Mouse (Mus musculus) forebrain, embryonic 12.5 days (tissue): Measurements from ENCODE around the gene Cybb. TPM values are rescaled to one million over a fixed set of nuclear protein-coding genes. Genes with fewer than 3 reads are reported as not detected.

Experiments used
- ATAC-seq: fragments of 200-750 bp; cut with Nextera tagmentation; 2 replicates; pipeline ENCODE4 v1.8.0; 2017; ENCODE audit warnings: moderate TSS enrichment; ENCODE audit not compliant: low FRiP score
- H3K27ac ChIP-seq: fragments of 300-500 bp; sonication (generic); 2 replicates; pipeline ENCODE4 v1.5.1; 2016; ENCODE audit warnings: mild to moderate bottlenecking
- H3K27me3 ChIP-seq: fragments of 300-500 bp; sonication (generic); 2 replicates; pipeline ENCODE4 v1.6.1; 2016; ENCODE audit warnings: mild to moderate bottlenecking
- H3K36me3 ChIP-seq: fragments of 300-500 bp; sonication (generic); replicated peaks from 2 replicates; pipeline ENCODE4 v1.6.1; 2016; ENCODE audit warnings: mild to moderate bottlenecking
- H3K4me1 ChIP-seq: fragments of 300-500 bp; sonication (generic); 2 replicates; pipeline ENCODE4 v1.6.1; 2016
- H3K4me2 ChIP-seq: fragments of 300-500 bp; sonication (generic); 2 replicates; pipeline ENCODE4 v1.6.1; 2016; ENCODE audit warnings: mild to moderate bottlenecking, moderate library complexity
- H3K4me3 ChIP-seq: fragments of 300-500 bp; sonication (generic); replicated peaks from 2 replicates; pipeline ENCODE4 v1.5.1; 2016; ENCODE audit warnings: mild to moderate bottlenecking
- H3K9ac ChIP-seq: fragments of 300-500 bp; sonication (generic); 2 replicates; pipeline ENCODE4 v1.6.1; 2016; ENCODE audit warnings: mild to moderate bottlenecking
- H3K9me3 ChIP-seq: fragments of 300-500 bp; sonication (generic); 2 replicates; pipeline ENCODE4 v1.6.1; 2016
- WGBS: fragments of 180-500 bp; shearing (Covaris S2); methylation state at CpG from one replicate; pipeline ENCODE4 v1.1.7; 2016; 5-methylcytosine and 5-hydroxymethylcytosine counted together
- polyA plus RNA-seq: library from polyadenylated mRNA; unstranded; fragments of >200 nt; fragmentation: Nextera tagmentation; extraction: Ambion mirVana; gene quantifications from 2 replicates; pipeline ENCODE4 v1.2.1, GENCODE M21; 2016

Cybb gene
- polyA plus RNA-seq, 1 experiment from 2014 or later = 0.42 TPM

GRCm38 (mm10) chrX:9460387-9460930, 27.1 kb downstream of the Cybb start:
- Histone ChIP-seq H3K9me3 (no peaks in the 10 kb centered on the region), H3K27me3 (no peaks in the 10 kb centered on the region), H3K9ac (no peak overlapping the region), H3K27ac (no peak overlapping the region), H3K4me1 (no peaks in the 10 kb centered on the region), H3K36me3 (no peaks in the 10 kb centered on the region), H3K4me3 (no peak overlapping the region), H3K4me2 (no peak overlapping the region)
- ATAC-seq = no peak
- WGBS = 83% methylated on average over 4 of the region's 4 CpGs

GRCm38 (mm10) chrX:9452375-9452774, 35.2 kb downstream of the Cybb start:
- H3K4me2 ChIP-seq = no peak overlapping the region
- H3K4me3 ChIP-seq = no peak overlapping the region
- H3K9me3 ChIP-seq = no peaks in the 10 kb centered on the region
- H3K9ac ChIP-seq = no peak overlapping the region
- no peaks in the 10 kb centered on the region for H3K36me3 ChIP-seq
- no peaks in the 10 kb centered on the region for H3K27me3 ChIP-seq
- 95% methylated on average over 5 of the region's 5 CpGs for WGBS
- ATAC-seq = no peak
- no peaks in the 10 kb centered on the region for H3K4me1 ChIP-seq
- H3K27ac ChIP-seq = no peak overlapping the region

GRCm38 (mm10) chrX:9447284-9447683, 40.3 kb downstream of the Cybb start:
- no peak for ATAC-seq
- Histone ChIP-seq H3K9ac (no peak overlapping the region), H3K4me1 (no peaks in the 10 kb centered on the region), H3K27me3 (no peaks in the 10 kb centered on the region), H3K4me2 (no peak overlapping the region), H3K27ac (no peak overlapping the region), H3K36me3 (no peaks in the 10 kb centered on the region), H3K4me3 (no peak overlapping the region), H3K9me3 (no peaks in the 10 kb centered on the region)

GRCm38 (mm10) chrX:9441102-9441501, 46.5 kb downstream of the Cybb start:
- no peaks in the 10 kb centered on the region for H3K36me3 ChIP-seq
- WGBS = 63% methylated on average over 4 of the region's 4 CpGs
- no peak for ATAC-seq
- no peaks in the 10 kb centered on the region for H3K9me3 ChIP-seq
- H3K4me3 ChIP-seq = no peak overlapping the region
- no peak overlapping the region for H3K4me2 ChIP-seq
- H3K9ac ChIP-seq = no peak overlapping the region
- H3K27me3 ChIP-seq = no peaks in the 10 kb centered on the region
- no peaks in the 10 kb centered on the region for H3K4me1 ChIP-seq
- H3K27ac ChIP-seq = no peak overlapping the region

- Histone ChIP-seq H3K9ac (no peak overlapping the region), H3K27me3 (no peaks in the 10 kb centered on the region), H3K9me3 (no peaks in the 10 kb centered on the region), H3K4me3 (no peak overlapping the region), H3K27ac (no peak overlapping the region), H3K36me3 (no peaks in the 10 kb centered on the region), H3K4me2 (no peak overlapping the region), H3K4me1 (no peaks in the 10 kb centered on the region)
- 88% methylated on average over 4 of the region's 4 CpGs for WGBS
- ATAC-seq = no peak
These were observed 47.0 kb downstream of the Cybb start for GRCm38 (mm10) chrX:9440556-9440955.

GRCm38 (mm10) chrX:9439257-9439656, 48.3 kb downstream of the Cybb start:
- Histone ChIP-seq H3K9me3 (no peaks in the 10 kb centered on the region), H3K9ac (no peak overlapping the region), H3K27me3 (no peaks in the 10 kb centered on the region), H3K4me3 (no peak overlapping the region), H3K4me1 (no peaks in the 10 kb centered on the region), H3K4me2 (no peak overlapping the region), H3K36me3 (no peaks in the 10 kb centered on the region), H3K27ac (no peak overlapping the region)
- WGBS = 95% methylated on average over 2 of the region's 2 CpGs
- no peak for ATAC-seq

- 79% methylated on average over 5 of the region's 5 CpGs for WGBS
These were observed 73.7 kb downstream of the Cybb start for GRCm38 (mm10) chrX:9413889-9414288.

More at GRCm38 (mm10) chrX:9413889-9414288, 73.7 kb downstream of the Cybb start:
- Histone ChIP-seq H3K4me1 (no peaks in the 10 kb centered on the region), H3K27ac (no peak overlapping the region), H3K4me2 (no peak overlapping the region), H3K4me3 (no peak overlapping the region), H3K9ac (no peak overlapping the region), H3K27me3 (no peaks in the 10 kb centered on the region), H3K36me3 (no peaks in the 10 kb centered on the region), H3K9me3 (no peaks in the 10 kb centered on the region)
- no peak for ATAC-seq

Other genes with a start within 250 kb of the Cybb start
- 0.29 and 0.33 TPM in 2 replicates for gene Gm14862, start 230.9 kb downstream of the Cybb start, polyA plus RNA-seq
- gene Xk, start 215.0 kb downstream of the Cybb start, polyA plus RNA-seq = 3.9 and 4.2 TPM in 2 replicates
- 0.83 TPM in 1 of 2 replicates, not detected in the other for gene H2al1m, start 204.0 kb downstream of the Cybb start, polyA plus RNA-seq
- 0.42 TPM in 1 of 2 replicates, not detected in the other for gene H2al1k, start 137.1 kb downstream of the Cybb start, polyA plus RNA-seq
- gene H2al1o, start 84.6 kb upstream of the Cybb start, polyA plus RNA-seq = not detected in 2 replicates
- 29.2 and 29.4 TPM in 2 replicates for gene Dynlt3, start 175.2 kb upstream of the Cybb start, polyA plus RNA-seq